Mouse (Mus musculus) ES-Bruce4 (cell line): ENCODE measurements around the gene Szt2.

ENCODE experiments used
- CTCF ChIP-seq: IDR thresholded peaks from one replicate; pipeline ENCODE4 v1.8.1; 2011; ENCODE audit warnings: low read depth, low read length
- POLR2A ChIP-seq: IDR thresholded peaks from one replicate; pipeline ENCODE4 v1.8.1; 2011; ENCODE audit warnings: low read length; ENCODE audit not compliant: insufficient read depth

GRCm38 (mm10) chr4:118358159-118358895 is 50.7 kb downstream of the Szt2 start:
- TF ChIP-seq POLR2A = no peak
- peak; percentile 14 for TF ChIP-seq CTCF
